Mouse (Mus musculus) E14TG2a.4 (cell line): ENCODE measurements around the gene Gm17019.
"Not testable (repeated sequence)": the region's sequence is repeated elsewhere in the genome, so short reads cannot be mapped to it uniquely, and the experiment has no call there.

ENCODE experiments used
- CTCF ChIP-seq: conservative IDR thresholded peaks from 2 replicates; pipeline ENCODE4 v1.5.1; 2014; ENCODE audit warnings: low read length
- NANOG ChIP-seq: IDR thresholded peaks from 2 replicates; pipeline ENCODE4 v1.6.1; 2014; ENCODE audit warnings: borderline replicate concordance, low read length, mixed read lengths

DNA sequence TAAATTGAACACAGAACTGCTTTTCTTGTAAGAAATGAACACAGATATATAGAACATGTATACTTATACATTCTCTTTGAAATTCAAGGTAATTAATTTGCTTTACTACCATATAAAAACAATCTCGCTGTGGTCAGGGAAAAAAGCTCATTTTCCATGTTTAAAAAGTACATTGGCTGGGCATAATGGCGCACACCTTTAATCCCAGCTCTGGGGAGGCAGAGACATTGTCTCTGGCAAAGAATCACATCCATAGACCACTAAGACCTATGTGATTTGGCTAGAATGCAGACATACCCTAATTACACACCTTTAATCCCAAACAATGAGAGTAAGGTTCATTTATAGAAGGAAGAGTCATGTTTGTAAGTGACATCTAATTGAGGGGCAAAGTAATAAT is 12.7 kb downstream of the Gm17019 start:
- TF ChIP-seq CTCF, NANOG: not testable (repeated sequence)
